Mouse (Mus musculus) retina, postnatal 7 days (tissue): Measurements from ENCODE around the gene Spin1.
"Not testable (repeated sequence)": the region's sequence is repeated elsewhere in the genome, so short reads cannot be mapped to it uniquely, and the experiment has no call there.

Experiments
- DNase-seq: peaks from one replicate; pipeline ENCODE4 v3.0.0-alpha.2; 2012; ENCODE audit warnings: low read depth, low spot score

The Spin1 gene

GRCm38 (mm10) chr13:51094323-51095195 is 6.1 kb upstream of the Spin1 start:
- DNase-seq = no peak

DNA sequence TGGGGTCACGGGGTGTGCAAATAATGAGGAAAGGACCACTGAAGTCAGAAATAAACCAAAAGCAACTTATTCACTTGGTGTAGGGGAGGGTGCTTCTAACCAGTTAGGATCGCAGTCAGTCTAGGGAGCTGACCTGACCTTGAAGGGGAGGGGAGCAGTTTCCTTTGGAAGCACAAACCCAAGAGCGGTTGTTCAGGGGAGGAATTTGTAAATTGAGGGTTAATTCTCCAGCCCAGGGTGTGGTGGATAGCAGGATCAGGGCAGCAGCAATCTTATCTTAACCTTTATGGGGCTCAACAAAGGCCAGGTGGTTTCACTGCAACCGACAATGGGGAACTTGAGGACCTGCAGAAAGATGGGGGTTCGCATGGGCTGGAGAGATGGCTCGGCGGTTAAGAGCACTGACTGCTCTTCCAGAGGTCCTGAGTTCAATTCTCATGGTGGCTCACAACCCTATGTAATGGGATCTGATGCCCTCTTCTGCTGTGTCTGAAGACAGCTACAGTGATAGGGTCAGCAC is 5.4 kb upstream of the Spin1 start:
- no peak for DNase-seq

DNA sequence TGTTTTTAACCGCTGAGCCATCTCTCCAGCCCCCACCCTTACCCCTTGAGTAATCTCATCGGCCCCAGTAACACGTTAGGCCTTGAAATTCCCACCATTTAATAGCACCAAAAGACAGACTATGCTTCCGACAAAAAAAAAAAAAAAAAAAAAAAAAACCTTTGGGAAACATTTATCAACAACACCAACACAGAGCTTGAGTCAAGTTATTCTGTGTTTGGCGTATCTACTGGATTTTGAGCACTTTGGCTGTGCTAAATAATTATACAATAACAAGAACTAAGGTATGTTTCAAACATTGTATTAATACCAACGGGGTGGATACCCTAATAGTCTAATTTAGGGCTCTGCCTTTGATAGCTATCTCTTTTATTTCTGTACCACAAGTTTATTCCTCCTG is 4.0 kb upstream of the Spin1 start:
- DNase-seq = no peak

DNA sequence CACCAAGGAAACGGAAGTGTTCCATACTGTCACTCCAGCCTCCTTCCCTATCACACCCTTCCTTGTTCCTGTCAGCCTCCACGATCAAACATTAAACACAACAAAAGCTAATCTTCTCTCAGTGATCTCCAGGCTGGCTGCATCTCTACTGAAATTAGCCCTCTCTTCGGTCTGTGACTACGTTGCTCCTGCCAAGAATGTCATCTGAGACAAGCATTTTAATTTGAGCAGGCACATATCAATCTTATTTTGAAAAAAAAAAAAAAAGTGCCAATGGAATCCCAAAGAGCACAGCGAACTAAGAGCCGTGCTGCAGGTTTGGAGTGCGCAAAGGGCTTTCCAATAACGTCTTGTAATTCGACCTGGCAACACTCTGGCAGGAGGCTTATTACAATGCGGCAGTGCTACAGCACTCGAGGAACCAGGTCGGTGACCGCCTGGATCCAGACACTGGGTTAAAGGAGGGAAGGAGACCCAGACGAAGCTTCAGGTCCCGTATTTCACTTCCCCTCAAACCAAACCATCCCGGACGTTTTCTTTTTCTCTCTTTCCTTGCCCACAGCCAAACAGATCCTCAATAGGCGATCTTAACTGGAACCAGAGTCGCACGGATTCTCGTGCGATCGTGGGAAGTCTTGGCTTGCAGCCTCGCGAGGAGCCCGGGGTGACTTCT is 984 bp upstream of the Spin1 start:
- DNase-seq = no peak

DNA sequence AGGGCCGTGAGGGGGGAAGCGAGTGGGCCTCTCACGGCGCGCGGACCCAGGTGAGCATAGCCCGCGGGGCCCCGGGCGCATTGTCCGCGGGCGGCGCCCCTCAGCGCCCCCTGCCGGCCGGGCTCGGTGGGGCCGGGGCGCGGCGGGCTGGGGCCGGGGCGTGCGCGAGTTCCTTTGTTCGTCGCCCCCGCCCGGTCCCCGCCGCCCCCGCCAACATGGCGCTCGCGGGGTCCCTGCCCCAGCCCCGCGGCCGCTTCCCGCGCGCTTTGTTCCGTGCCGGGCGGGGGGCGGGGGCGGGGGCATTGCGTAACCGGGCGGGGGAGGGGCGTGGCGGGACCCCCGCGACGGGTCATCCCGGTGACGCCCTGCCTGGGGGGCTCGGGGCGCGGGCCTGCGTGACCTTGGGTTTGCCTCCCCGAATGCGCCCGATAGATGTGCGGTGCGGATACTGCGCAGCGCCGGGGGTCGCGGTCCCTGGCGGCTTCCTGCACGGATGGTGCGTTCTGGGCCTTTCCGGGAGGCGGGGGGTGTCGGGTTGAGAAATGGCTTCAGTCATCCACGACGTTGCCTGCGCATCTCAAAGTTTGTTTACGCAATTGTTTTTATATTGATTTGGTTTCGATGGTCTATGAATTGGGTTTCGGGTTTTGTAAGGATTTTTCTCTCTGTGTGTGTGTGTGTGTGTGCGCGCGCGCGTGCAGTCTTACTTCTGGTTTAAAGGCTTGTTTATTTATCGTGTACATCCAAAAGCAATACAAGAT is 516 bp downstream of the Spin1 start:
- peak; percentile 32 for DNase-seq

GRCm38 (mm10) chr13:51101777-51102132 is 1.1 kb downstream of the Spin1 start:
- DNase-seq = no peak

DNA sequence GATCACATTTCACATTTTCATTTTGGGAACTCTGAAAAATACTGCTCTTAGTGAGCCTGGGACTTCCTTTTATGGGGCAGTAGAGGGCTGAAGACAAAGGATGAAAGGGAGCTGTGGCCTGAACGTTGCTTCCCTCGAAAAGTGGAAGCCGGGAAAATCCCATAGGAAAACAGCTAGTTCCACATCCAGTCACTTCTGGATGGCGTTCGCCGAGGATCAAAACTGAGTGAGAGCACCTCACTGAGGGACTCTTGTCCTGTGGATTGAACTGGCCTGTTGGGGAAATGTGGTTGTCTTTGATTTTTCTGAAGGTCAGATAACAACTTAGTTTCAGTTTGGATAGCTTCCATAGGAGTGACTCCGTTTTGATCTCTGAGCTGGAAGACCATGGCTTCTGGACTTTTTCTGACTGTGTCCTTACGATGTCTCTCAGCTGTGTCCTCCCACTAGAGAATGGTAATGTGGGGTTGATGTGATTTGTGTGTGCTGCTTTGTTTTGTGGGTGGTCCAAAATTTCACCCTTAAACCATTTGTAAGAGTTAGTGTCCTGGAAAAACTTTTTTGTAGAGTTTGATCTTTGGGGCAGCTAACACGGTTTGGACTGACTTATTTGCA is 2.5 kb downstream of the Spin1 start:
- DNase-seq = no peak

DNA sequence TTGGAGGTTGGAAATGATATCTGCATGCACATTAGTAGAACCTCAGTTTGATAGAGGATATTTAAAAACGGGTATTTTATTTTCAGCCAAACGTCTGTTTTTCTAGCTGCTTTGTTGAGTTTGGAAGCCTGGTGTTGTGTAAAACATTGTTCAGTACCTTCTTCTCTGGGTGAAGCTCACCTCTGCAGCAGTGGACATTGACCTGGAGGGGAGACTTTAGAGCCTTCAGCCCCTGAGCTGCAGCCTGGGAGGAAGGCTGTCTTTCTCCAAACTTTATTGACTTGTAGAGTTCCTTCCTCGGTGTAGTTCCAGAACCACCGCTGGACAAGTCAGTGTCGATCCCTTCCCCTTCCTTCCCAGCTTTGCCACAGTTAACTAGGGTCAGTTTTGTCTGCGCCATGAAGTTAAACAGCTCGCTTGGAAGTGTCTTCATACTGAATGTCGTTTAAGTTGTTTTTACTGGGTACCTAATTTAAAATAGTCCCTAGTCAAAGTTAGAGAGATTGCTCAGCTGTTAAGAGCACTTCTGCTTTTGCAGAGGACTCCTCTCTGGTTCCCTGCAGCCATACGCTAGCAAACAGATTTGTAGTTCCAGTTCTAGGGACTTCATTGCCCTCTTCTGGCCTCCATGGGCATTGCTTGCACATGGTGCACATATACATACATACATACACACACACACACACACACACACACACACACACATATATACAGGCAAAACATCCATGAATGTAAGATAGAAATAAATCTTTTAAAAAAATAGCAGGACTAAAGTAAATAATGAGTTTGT is 3.4 kb downstream of the Spin1 start:
- no peak for DNase-seq

GRCm38 (mm10) chr13:51105861-51106655 is 5.4 kb downstream of the Spin1 start:
- DNase-seq = no peak

- DNase-seq = no peak
These were observed 6.1 kb downstream of the Spin1 start for GRCm38 (mm10) chr13:51106816-51107215.

DNA sequence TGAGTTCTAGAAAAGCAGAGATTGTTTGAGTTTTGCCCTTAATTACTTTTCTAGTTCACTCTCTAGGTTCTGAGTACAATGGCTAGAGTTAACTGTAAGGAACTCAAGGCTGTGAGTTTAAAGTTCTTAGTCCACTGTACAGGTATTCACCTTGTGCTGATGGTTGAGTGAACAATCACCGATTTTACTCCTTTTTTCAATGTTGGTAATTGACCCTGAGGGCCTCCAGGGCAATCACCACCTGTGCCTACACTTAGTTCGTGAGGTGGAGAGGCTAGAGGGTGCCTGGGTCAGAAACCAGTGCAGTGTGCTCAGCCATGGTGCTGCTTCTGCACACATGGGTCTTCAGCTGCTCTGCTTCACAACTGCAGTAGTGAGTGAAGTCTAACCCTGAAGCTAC is 8.8 kb downstream of the Spin1 start:
- no peak for DNase-seq

- not testable (repeated sequence) for DNase-seq
These were observed 13.7 kb downstream of the Spin1 start for GRCm38 (mm10) chr13:51114398-51114797.

DNA sequence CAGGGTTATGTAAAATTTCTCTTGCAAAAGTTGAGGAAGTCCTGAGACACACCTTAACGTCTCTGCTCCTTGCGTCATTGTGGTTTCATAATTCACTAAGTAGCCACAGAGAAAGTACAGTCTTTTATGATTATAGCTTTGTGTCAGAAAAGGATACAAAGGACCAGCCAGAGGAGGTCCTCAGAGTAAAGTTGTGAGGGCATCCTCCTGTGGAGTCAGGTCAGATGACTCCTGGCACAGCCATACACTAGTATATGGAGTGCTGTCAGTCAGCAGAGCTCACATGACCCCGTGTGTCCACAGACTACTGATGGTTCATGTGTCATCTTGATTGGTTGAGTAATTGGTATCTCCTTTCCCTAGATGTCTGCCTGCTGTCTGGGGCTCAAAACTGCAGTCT is 15.1 kb downstream of the Spin1 start:
- no peak for DNase-seq

GRCm38 (mm10) chr13:51120734-51121133 is 20.1 kb downstream of the Spin1 start:
- DNase-seq = no peak

- no peak for DNase-seq
These were observed 21.3 kb downstream of the Spin1 start for GRCm38 (mm10) chr13:51121966-51122365.

GRCm38 (mm10) chr13:51122771-51123170 is 22.1 kb downstream of the Spin1 start:
- no peak for DNase-seq

DNA sequence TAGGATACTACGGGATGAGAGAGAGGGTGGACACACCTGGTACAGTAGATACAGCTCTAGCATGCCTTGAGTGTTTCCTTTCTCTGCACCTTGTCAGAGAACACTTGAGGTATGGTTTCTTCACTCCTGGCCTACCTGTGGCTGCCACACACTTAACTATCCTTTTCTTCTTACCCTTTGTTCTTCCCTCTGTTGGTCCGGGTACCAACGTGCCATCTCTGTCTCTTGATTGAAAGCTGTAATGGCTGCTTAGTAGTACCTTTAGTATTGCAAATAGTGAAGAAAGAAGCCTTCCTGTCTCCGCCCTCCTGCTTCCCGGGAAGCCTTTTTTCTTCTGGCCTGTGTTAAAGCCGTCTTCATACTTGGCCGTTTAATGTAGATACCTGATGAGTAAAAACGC is 24.7 kb downstream of the Spin1 start:
- DNase-seq = no peak

GRCm38 (mm10) chr13:51127906-51128305 is 27.2 kb downstream of the Spin1 start:
- DNase-seq = no peak

- no peak for DNase-seq
These were observed 27.7 kb downstream of the Spin1 start for GRCm38 (mm10) chr13:51128417-51128816.

DNA sequence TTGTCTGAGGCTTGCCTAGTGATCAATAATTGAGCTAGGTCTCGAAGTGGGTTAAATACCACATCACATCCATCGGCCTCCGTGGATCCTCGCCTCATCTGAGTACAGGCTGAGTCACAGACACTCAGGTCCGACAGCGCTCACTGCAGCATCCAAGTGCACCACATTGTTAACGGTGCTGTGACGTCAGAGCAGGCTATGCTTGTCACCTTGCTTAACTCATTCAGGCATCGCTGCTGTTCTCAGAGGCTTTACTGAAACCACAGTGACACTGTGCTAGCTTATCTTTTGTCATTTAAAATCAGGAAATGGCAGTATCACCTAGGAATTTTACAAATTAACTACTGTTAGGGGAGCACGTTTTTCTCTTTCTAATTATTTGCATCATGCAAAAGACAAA is 30.5 kb downstream of the Spin1 start:
- no peak for DNase-seq
